Mouse (Mus musculus) stomach, embryonic 14.5 days (tissue): ENCODE measurements around the gene Lmf1. TPM values are rescaled to one million over a fixed set of nuclear protein-coding genes. Genes with fewer than 3 reads are reported as not detected.

Experiments used
- ATAC-seq: fragments of 200-750 bp; cut with Nextera tagmentation; 2 replicates; pipeline ENCODE4 v1.8.0; 2017; ENCODE audit warnings: low read depth, moderate TSS enrichment; ENCODE audit not compliant: insufficient number of reproducible peaks, insufficient read depth, low FRiP score
- H3K27ac ChIP-seq: fragments of 300-500 bp; sonication (generic); 2 replicates; pipeline ENCODE4 v1.5.1; 2014; ENCODE audit warnings: mild to moderate bottlenecking, low read length, moderate library complexity, mixed read lengths
- H3K27me3 ChIP-seq: fragments of 300-500 bp; sonication (generic); 2 replicates; pipeline ENCODE4 v1.6.1; 2014; ENCODE audit warnings: low read length, control low read depth, mixed read lengths; ENCODE audit not compliant: control insufficient read depth, insufficient read depth
- H3K36me3 ChIP-seq: fragments of 300-500 bp; sonication (generic); 2 replicates; pipeline ENCODE4 v1.6.1; 2014; ENCODE audit warnings: mild to moderate bottlenecking, control low read depth, low read length, moderate library complexity, mixed read lengths; ENCODE audit not compliant: control insufficient read depth, insufficient read depth
- H3K4me1 ChIP-seq: fragments of 300-500 bp; sonication (generic); 2 replicates; pipeline ENCODE4 v1.6.1; 2014; ENCODE audit warnings: low read length, control low read depth, mixed read lengths; ENCODE audit not compliant: control insufficient read depth, insufficient read depth
- H3K4me2 ChIP-seq: fragments of 300-500 bp; sonication (generic); replicated peaks from 2 replicates; pipeline ENCODE4 v1.6.1; 2014; ENCODE audit warnings: low read depth, low read length, control low read depth
- H3K4me3 ChIP-seq: fragments of 300-500 bp; sonication (generic); 2 replicates; pipeline ENCODE4 v1.5.1; 2014; ENCODE audit warnings: low read depth, low read length, control low read depth
- H3K9ac ChIP-seq: fragments of 300-500 bp; sonication (generic); replicated peaks from 2 replicates; pipeline ENCODE4 v1.6.1; 2014; ENCODE audit warnings: low read depth, mild to moderate bottlenecking, control low read depth, low read length, moderate library complexity, mixed read lengths
- H3K9me3 ChIP-seq: fragments of 300-500 bp; sonication (generic); 2 replicates; pipeline ENCODE4 v1.6.1; 2016; ENCODE audit warnings: low read depth, low read length, control low read depth; ENCODE audit not compliant: control insufficient read depth
- WGBS: fragments of 180-500 bp; shearing (Covaris S2); extraction: QIAGEN DNeasy Blood & Tissue Kit; methylation state at CpG from one replicate; pipeline ENCODE4 v1.1.7; 2014; 5-methylcytosine and 5-hydroxymethylcytosine counted together
- polyA plus RNA-seq: library from polyadenylated mRNA; unstranded; fragments of >200 nt; fragmentation: Nextera tagmentation; extraction: Ambion mirVana; gene quantifications from 2 replicates; pipeline ENCODE4 v1.2.1, GENCODE M21; 2014

Gene Lmf1
- polyA plus RNA-seq, 1 experiment from 2014 or later: 30.1 TPM

DNA sequence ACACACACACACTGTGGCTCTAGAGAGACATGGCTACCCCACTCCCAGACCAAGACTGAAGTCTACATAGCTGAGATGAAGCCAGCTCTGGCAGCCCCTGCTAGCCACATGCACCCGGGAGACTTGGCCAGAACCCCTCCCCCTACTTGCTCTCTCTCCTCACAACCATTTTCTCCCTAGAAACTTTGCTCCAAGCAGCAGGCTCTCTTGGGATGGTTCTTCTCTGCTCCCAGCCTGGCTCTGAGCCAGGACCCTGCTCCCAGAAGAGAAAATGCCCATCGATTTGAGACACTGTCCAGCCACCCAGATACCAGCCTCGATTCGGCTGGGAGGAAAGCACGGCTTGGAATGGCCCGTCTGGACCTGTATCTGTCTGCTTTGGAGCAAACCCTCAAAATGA is 13.6 kb upstream of the Lmf1 start:
- peaks cover 9% of the 10 kb centered on the region for H3K27me3 ChIP-seq
- no peaks in the 10 kb centered on the region for H3K4me1 ChIP-seq
- H3K9ac ChIP-seq: no peak overlapping the region
- no peak overlapping the region for H3K4me3 ChIP-seq
- H3K36me3 ChIP-seq: no peaks in the 10 kb centered on the region
- H3K9me3 ChIP-seq: no peaks in the 10 kb centered on the region
- no peak overlapping the region for H3K27ac ChIP-seq
- H3K4me2 ChIP-seq: no peak overlapping the region
- ATAC-seq: no peak; the same call in 1 of the 2 replicates
- WGBS: 23% methylated on average over 6 of the region's 6 CpGs

DNA sequence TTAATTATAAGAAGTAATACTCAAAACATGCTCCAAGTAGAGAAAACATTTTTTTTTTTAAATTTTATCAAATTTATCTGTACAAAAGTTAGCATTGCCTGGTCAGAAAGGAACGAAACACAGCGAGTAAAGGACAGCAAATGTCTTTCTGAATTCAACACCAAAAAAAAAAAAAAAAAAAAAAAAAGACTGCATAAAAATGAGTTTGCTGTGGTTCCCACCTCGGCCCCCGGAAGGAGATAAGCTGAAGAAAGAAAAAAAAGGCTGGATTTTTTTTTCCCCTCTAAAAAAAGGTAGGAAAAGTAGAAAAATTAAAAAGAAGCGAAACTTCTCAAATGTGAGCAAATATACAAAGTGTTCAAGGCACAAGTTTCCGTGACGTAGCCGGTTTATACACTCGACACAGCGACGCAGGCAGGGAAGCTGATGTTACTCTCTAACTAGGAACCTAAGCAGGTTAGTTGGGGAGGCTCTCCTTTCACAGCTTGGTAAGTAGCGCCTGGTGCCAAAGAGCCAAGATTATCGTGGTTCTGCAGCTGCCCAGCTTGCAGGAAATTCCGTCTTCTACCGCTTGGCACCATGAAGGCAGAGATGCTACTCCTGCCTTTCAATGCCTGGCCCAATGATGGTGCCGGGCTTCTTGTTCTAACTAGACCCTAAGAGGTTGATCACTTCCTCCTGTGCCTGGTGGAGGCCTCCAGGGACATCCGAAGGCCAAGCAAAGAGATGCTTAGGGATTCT is 12.9 kb upstream of the Lmf1 start:
- no peak overlapping the region for H3K27ac ChIP-seq

DNA sequence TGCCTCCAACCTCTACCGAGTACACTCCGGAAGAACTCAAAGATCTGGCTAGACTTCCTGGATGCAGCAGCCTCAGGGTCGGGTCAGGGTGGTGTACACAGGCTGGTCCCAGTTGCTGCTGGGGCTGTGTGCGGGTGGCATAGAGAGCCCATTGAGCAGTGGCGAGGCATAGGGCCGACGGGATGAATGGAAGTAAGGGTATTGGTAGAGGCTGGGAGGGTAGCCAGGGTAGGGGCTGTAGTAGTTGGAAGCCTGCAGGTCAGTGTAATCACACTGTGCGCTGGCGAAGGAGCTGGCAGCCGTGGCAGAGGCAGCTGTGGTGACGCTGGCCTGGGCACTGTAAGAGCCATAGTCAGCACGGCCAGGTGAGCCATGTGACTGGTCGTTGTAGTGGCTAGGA is 11.6 kb upstream of the Lmf1 start:
- Histone ChIP-seq H3K4me3 (no peak overlapping the region), H3K9ac (no peak overlapping the region), H3K27me3 (peaks cover 9% of the 10 kb centered on the region), H3K27ac (no peak overlapping the region), H3K4me2 (no peak overlapping the region), H3K4me1 (0 out of 2 replicates have a peak, but pooled peaks cover 7% of the 10 kb centered on the region), H3K9me3 (no peaks in the 10 kb centered on the region), H3K36me3 (no peaks in the 10 kb centered on the region)
- WGBS: 82% methylated on average over 13 of the region's 13 CpGs
- ATAC-seq: no peak

More for the DNA sequence above, 12.9 kb upstream of the Lmf1 start:
- Histone ChIP-seq H3K9me3 (no peaks in the 10 kb centered on the region), H3K36me3 (no peaks in the 10 kb centered on the region), H3K4me1 (0 out of 2 replicates have a peak, but pooled peaks cover 2% of the 10 kb centered on the region), H3K4me3 (no peak overlapping the region), H3K27me3 (peaks cover 9% of the 10 kb centered on the region), H3K9ac (no peak overlapping the region), H3K4me2 (no peak overlapping the region)
- 74% methylated on average over 17 of the region's 17 CpGs for WGBS
- no peak for ATAC-seq

DNA sequence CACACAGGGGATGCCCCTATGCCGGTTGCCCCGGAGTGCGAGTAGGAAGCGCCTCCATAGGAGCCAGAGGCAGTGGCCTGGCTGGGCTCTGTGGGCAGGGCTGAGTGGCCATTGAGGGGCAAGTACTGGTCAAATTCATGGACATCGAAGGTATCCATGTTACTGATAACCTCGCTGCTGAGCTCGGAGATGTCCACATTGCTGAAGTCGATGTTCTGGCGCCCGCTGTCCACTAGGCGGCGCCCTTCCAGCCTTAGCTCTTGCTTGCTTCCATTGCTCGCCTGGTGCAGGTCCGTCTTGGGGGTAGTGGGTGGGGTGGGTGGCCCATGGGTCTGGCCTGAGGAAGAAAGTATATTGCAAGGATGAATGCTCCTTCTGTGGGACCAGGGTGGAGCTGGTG is 11.1 kb upstream of the Lmf1 start:
- H3K9ac ChIP-seq: no peak overlapping the region
- H3K4me3 ChIP-seq: no peak overlapping the region
- H3K36me3 ChIP-seq: no peaks in the 10 kb centered on the region
- peaks cover 9% of the 10 kb centered on the region for H3K27me3 ChIP-seq
- 22% methylated on average over 14 of the region's 14 CpGs for WGBS
- H3K27ac ChIP-seq: no peak overlapping the region
- 0 out of 2 replicates have a peak, but pooled peaks cover 7% of the 10 kb centered on the region for H3K4me1 ChIP-seq
- no peak for ATAC-seq
- no peaks in the 10 kb centered on the region for H3K9me3 ChIP-seq
- H3K4me2 ChIP-seq: no peak overlapping the region

DNA sequence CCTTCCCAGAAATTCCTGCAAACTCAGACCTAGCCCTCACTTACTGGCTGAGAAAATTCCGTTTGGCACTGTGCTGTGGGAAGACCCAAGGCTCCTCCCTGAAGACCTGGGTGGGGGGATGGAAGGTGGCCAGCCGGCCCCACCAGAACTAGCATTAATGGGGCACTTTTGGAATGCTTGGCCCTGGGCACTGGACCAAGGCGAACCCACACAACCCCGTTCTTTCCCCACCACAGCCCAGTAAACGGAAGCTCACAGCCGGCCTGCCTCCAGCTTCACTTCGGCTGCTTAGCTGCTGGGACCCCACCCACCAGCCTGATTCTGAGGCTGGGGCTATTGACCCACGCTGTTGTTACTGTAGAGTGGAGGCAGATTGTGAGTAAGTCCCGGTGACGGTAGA is 10.7 kb upstream of the Lmf1 start:
- H3K4me2 ChIP-seq: no peak overlapping the region
- no peaks in the 10 kb centered on the region for H3K9me3 ChIP-seq
- H3K27me3 ChIP-seq: peaks cover 9% of the 10 kb centered on the region
- no peak for ATAC-seq
- WGBS: 47% methylated on average over 10 of the region's 10 CpGs
- H3K4me1 ChIP-seq: 0 out of 2 replicates have a peak, but pooled peaks cover 7% of the 10 kb centered on the region
- H3K27ac ChIP-seq: no peak overlapping the region
- H3K4me3 ChIP-seq: no peak overlapping the region
- H3K36me3 ChIP-seq: no peaks in the 10 kb centered on the region
- no peak overlapping the region for H3K9ac ChIP-seq

DNA sequence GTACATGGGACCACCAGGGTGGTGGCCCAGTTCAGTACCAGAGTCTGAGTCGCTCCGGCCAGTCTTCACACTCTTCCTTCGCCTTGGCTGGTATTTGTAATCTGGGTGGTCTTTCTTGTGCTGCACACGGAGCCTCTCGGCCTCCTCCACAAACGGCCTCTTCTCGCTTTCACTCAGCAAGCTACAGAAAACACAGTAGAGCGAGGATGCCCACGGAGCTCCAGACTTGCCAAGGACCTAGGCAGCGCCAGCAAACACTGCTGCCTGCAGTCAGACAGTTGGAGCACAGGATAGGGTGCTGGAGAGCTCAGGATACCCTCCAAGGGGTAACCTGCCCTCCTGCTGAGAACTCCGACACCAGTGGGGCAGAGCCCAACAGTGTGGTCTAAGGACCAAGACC is 10.0 kb upstream of the Lmf1 start:
- no peak overlapping the region for H3K9ac ChIP-seq

DNA sequence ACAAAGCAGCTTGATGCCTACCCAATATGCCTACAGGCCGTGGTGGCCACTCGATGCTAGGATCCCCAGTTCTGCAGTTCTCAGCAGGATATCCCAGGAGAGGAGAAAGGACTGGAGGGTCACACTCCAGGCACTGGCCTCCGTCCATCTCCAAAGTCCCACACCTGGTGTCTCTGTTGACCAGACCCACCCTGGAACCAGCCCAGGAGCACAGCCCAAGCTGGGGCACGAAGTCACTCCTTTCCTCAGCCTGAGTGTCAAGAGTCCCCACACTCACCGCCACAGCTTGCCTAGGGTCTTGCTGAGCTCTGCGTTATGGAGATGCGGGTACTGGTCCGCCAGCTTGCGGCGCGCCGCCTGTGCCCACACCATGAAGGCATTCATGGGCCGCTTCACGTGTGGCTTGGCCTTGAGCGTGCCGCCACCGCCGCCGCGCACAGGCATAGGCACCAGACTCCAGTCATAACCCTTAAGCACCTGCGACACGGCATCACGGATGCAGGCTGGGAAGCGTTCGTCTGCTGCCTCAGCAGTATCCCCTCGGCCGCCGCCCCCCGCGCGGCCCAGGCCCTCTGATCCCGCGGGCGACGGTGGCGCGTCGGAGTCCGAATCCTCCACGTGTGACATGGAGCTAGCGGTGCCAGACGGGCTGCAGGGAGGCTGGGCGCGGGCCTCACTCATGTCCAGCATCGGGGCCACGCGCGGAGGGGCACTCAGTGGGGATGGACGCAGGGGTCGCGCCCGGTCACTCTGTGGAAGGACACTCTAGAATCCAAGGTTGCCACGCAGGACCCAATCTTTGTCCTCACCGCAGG is 8.8 kb upstream of the Lmf1 start:
- H3K4me2 ChIP-seq: peak overlapping the region; percentile 98
- H3K4me1 ChIP-seq: 0 out of 2 replicates have a peak, but pooled peaks cover 7% of the 10 kb centered on the region
- WGBS: 4% methylated on average over 54 of the region's 54 CpGs
- H3K9me3 ChIP-seq: no peaks in the 10 kb centered on the region
- H3K27ac ChIP-seq: no peak overlapping the region
- H3K36me3 ChIP-seq: no peaks in the 10 kb centered on the region
- peak overlapping the region; percentile 46; the same call in 1 of the 2 replicates for H3K9ac ChIP-seq
- ATAC-seq: no peak
- H3K4me3 ChIP-seq: peak overlapping the region; percentile 49
- peaks cover 9% of the 10 kb centered on the region for H3K27me3 ChIP-seq

More for the DNA sequence above, 10.0 kb upstream of the Lmf1 start:
- Histone ChIP-seq H3K27me3 (peaks cover 9% of the 10 kb centered on the region), H3K27ac (no peak overlapping the region), H3K4me2 (no peak overlapping the region), H3K4me3 (peak overlapping the region; percentile 49; the same call in 1 of the 2 replicates), H3K36me3 (no peaks in the 10 kb centered on the region), H3K9me3 (no peaks in the 10 kb centered on the region), H3K4me1 (0 out of 2 replicates have a peak, but pooled peaks cover 7% of the 10 kb centered on the region)
- ATAC-seq: no peak
- WGBS: 75% methylated on average over 11 of the region's 11 CpGs

DNA sequence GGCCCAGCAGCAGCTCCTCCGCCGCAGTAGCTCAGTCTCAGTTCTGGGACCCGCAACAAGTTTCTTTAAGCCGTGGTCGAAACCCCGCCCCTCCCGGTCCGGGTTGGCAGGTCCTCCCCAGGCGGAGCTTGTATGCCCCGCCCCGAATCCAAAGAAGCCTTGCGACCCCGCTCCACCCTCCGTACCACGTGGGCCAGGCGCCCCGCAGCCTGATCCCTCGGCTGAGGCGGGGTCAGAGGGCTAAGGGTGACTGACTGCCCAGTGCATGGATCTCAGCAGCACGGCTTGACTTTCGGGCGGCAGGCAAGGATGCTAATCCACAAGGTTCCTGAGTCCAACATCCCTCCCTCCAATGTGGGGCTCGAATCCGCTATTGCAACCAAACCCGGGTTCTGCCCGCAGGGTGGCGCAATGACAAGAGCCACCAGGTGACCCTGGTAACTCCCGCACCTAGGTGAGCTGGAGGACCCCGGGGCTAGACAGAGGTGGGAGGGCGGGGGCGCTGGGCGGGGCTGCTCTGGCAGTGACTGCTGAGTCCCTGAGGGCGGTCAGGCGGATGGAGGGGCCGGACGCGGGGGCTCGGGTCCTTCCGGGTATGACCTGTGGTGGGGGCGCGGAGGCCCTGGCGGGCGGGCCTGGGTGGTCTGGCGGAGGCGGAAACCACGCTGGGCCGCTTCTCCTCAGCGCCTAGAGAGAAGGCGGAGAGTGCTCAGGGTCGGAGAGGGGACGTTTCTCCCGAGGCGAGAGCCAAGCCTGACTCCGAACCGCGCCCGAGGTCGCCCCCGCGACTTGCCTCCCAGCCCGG is 8.0 kb upstream of the Lmf1 start, which contains the start of gene Sox8:
TSS of gene Sox8 (minus strand) at position 39 of the 805 bp plus-strand sequence.
- H3K4me2 ChIP-seq: peak within 1 kb of the TSS; percentile 98
- WGBS: under 1% methylated on average over 56 of the region's 61 CpGs
- peak within 1 kb of the TSS; percentile 46; the same call in 1 of the 2 replicates for H3K9ac ChIP-seq
- H3K4me1 ChIP-seq: 0 out of 2 replicates have a peak, but pooled peaks cover 7% of the 10 kb centered on the region
- no peaks in the 10 kb centered on the region for H3K36me3 ChIP-seq
- no peak within 1 kb of the TSS for H3K27ac ChIP-seq
- peak; percentile 84 for ATAC-seq
- H3K27me3 ChIP-seq: peaks cover 9% of the 10 kb centered on the region
- H3K4me3 ChIP-seq: peak within 1 kb of the TSS; percentile 49
- no peaks in the 10 kb centered on the region for H3K9me3 ChIP-seq
